Mouse (Mus musculus) cerebellum, adult (tissue): ENCODE measurements around the gene Pbx1.
A peak's percentile ranks its signal among the peaks of the same experiment; 100 is the strongest.

Experiments used
- ATAC-seq: cut with Nextera tagmentation; 2 replicates; pipeline ENCODE4 v1.9.2; 2017; ENCODE audit warnings: mild to moderate bottlenecking, moderate library complexity, mixed read lengths; ENCODE audit not compliant: insufficient number of reproducible peaks, low FRiP score, low TSS enrichment

Pbx1 gene

GRCm38 (mm10) chr1:168354934-168355333, 77.1 kb downstream of the Pbx1 start:
- no peak for ATAC-seq

- no peak for ATAC-seq
Observed at GRCm38 (mm10) chr1:168348036-168348784, 83.9 kb downstream of the Pbx1 start.

- ATAC-seq: no peak
Observed at GRCm38 (mm10) chr1:168344918-168345317, 87.2 kb downstream of the Pbx1 start.

- no peak for ATAC-seq
Observed at GRCm38 (mm10) chr1:168344262-168344661, 87.8 kb downstream of the Pbx1 start.

- no peak for ATAC-seq
Observed at GRCm38 (mm10) chr1:168342269-168342668, 89.8 kb downstream of the Pbx1 start.

GRCm38 (mm10) chr1:168341863-168342262, 90.2 kb downstream of the Pbx1 start:
- 0 out of 2 replicates have a peak, but pooled peaks have one; percentile 20 for ATAC-seq

- no peak for ATAC-seq
Observed at GRCm38 (mm10) chr1:168341368-168341767, 90.7 kb downstream of the Pbx1 start.

GRCm38 (mm10) chr1:168336238-168336818, 95.7 kb downstream of the Pbx1 start:
- no peak for ATAC-seq

GRCm38 (mm10) chr1:168334831-168335574, 97.1 kb downstream of the Pbx1 start:
- no peak for ATAC-seq

GRCm38 (mm10) chr1:168332056-168332455, 100.0 kb downstream of the Pbx1 start:
- no peak for ATAC-seq

- ATAC-seq: no peak
Observed at GRCm38 (mm10) chr1:168328236-168328605, 103.8 kb downstream of the Pbx1 start.

- ATAC-seq: no peak
Observed at GRCm38 (mm10) chr1:168327405-168328235, 104.5 kb downstream of the Pbx1 start.

- ATAC-seq: no peak
Observed at GRCm38 (mm10) chr1:168325786-168326185, 106.3 kb downstream of the Pbx1 start.

GRCm38 (mm10) chr1:168324306-168325085, 107.6 kb downstream of the Pbx1 start:
- ATAC-seq: no peak

GRCm38 (mm10) chr1:168323436-168324108, 108.5 kb downstream of the Pbx1 start:
- no peak for ATAC-seq

GRCm38 (mm10) chr1:168322892-168323291, 109.2 kb downstream of the Pbx1 start:
- no peak for ATAC-seq

GRCm38 (mm10) chr1:168319695-168320094, 112.4 kb downstream of the Pbx1 start:
- no peak for ATAC-seq

- ATAC-seq: no peak
Observed at GRCm38 (mm10) chr1:168318899-168319469, 113.1 kb downstream of the Pbx1 start.

- no peak for ATAC-seq
Observed at GRCm38 (mm10) chr1:168313772-168314171, 118.3 kb downstream of the Pbx1 start.
